Mouse (Mus musculus): Measurements from ENCODE around the gene Nfe2l1. TPM values are rescaled to one million over a fixed set of nuclear protein-coding genes. Genes with fewer than 3 reads are reported as not detected.
"Not testable (repeated sequence)": the region's sequence is repeated elsewhere in the genome, so short reads cannot be mapped to it uniquely, and the experiment has no call there.

Gene Nfe2l1
- total RNA-seq, 2 experiments from 2014 or later = 200 to 204 TPM

- no peak for DNase-seq (ENCODE audit: low spot score in 2 of 2)
Observed at GRCm38 (mm10) chr11:96786731-96787450, 42.9 kb downstream of the Nfe2l1 start.

GRCm38 (mm10) chr11:96784847-96785246, 44.9 kb downstream of the Nfe2l1 start:
- peak in 1 of 2 experiments; percentile 66 for DNase-seq (ENCODE audit: low spot score in 2 of 2)

DNA sequence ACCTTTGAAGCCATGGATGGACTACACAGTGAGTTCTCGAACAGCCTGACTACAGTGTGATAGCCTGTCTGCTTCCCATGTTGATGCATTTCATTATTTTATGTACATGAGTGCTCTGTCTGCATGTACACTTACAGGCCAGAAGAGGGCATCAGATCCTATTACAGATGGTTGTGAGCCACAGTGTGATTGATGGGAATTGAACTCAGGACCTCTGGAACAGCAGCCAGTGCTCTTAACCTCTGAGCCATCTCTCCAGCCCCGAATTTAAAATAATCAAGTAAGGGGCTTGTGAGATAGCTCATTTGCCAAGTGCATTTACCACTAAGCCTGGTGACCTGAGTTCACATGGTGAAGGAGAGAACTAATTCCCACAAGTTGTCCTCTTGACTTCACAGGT, 48.3 kb downstream of the Nfe2l1 start:
- DNase-seq (ENCODE audit: low spot score in 2 of 2) = no peak

DNA sequence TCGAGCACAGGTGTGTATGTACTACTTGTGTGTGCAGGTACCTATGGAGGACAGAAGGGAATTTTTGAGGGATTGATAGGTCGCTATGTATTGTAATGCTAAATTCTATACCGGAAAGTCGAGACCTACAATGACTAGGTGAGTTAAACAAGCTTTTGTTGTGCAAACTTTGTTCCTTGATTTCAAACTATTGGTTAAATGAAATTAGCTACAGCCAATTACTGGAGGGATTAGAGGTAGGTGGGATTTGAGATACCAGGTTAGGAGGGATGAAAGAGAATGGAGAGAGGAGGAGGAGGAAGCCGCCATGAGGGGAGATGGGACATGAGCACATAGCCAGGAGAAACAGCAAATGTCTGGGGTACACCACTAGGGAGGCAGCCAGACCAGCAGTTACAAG, 49.5 kb downstream of the Nfe2l1 start:
- DNase-seq (ENCODE audit: low spot score in 2 of 2) = no peak

DNA sequence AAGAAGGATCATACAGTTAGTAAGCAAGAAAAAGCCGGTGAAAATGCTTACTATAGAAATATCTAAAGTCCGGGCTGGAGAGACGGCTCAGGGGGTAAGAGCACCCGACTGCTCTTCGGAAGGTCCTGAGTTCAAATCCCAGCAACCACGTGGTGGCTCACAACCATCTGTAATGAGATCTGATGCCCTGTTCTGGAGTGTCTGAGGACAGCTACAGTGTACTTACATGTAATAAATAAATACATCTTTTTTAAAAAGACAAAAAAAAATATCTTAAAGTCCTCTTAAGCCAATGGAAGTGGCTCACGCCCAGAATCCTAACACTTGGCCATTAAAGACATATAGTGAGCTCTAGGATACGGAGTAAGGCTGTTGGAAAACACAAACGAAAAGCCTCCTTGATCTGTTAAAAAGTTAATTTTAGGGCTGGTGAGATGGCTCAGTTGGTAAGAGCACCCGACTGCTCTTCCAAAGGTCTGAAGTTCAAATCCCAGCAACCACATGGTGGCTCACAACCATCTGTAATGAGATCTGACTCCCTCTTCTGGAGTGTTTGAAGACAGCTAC, 51.6 kb downstream of the Nfe2l1 start:
- DNase-seq (ENCODE audit: low spot score in 2 of 2) = not testable (repeated sequence)

- peak; percentile 98 to 100 for DNase-seq (ENCODE audit: low spot score in 2 of 2)
Observed at GRCm38 (mm10) chr11:96776968-96777962, 52.5 kb downstream of the Nfe2l1 start, which contains the start of gene Snx11. Gene Snx11, minus strand, starts transcription at chr11:96777559.

DNA sequence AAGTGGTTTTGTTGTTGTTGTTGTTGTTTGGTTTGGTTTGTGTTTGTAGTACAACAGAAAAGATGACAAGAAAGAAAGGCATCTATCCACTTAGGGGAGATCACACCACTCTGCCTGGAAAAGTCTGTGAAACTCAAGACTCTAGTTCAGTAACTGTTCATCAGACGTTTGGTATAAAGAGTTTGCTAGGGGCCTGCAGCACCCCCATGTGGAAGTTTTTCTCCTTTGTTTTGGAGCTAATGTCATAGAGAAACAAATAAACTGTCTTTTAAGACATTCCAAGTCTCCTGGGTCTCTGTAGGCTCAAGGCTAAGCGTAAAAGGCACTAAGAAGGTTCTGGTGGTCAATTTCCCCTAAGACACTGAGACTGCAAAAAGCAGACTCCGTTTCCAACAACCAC, 53.7 kb downstream of the Nfe2l1 start:
- no peak for DNase-seq (ENCODE audit: low spot score in 2 of 2)

- no peak for DNase-seq (ENCODE audit: low spot score in 2 of 2)
Observed at GRCm38 (mm10) chr11:96775665-96776064, 54.1 kb downstream of the Nfe2l1 start.

- no peak for DNase-seq (ENCODE audit: low spot score in 2 of 2)
Observed at GRCm38 (mm10) chr11:96775063-96775462, 54.7 kb downstream of the Nfe2l1 start.

DNA sequence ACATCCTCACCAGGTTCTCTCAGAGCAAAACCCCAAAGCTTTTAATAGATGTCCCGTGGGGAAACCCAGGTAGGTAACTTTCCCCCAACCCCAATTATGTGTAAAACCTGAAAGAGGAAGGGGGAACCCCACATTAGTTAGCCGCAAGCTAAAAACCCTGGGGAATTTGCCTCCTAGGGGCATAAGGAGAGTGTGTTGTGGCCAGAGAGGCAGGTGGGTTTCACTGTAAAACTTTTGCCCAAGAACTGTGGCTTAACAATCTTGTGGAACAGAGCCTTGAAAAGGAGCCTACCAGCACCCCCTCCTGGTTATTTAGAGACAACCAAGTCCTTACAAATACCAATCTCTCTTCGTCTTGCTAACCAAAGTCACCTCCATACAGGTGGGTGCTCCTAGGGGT, 55.2 kb downstream of the Nfe2l1 start:
- DNase-seq (ENCODE audit: low spot score in 2 of 2) = no peak

DNA sequence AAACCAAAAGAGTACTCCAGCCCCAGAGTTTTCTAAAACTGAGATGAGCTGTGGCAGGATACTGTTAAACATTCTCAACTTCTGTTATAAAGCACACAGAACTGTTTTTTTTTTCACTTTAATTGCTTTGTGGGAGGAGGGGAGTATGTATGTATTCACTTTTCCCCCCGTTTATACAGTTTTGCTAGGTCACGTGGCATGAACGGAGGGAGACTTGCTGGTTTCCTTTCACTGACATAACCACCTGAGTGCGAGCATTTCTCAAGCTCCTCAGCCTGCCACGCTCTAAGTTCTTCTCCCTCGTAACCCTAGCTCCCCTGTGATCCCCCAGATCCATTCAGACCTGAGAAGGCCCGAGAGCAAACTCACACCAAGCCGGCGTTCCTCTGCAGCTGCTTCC, 57.4 kb downstream of the Nfe2l1 start:
- no peak for DNase-seq (ENCODE audit: low spot score in 2 of 2)

- no peak for DNase-seq (ENCODE audit: low spot score in 2 of 2)
Observed at GRCm38 (mm10) chr11:96771274-96771975, 58.3 kb downstream of the Nfe2l1 start.

DNA sequence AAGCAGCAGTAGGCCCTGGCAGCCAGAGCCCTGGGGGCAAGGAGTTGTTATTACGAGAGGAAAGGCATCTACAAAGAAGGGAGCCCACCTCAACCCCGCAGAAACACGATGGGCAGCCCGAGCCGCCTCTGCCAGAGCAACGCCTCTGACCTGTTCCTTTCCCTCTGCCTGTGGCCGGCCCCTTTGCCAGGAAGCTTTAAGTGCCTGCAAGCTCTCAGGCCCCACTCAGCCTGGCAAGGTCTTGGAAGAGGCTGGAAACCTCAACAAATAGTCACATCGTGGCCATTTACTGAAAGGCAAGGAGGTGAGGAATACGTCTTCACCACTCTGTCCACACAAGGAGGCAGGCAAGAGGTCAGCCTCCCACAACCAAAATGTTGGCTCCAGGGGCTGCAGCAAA, 61.5 kb downstream of the Nfe2l1 start:
- DNase-seq (ENCODE audit: low spot score in 2 of 2) = no peak

Small RNAs within 50 kb of the gene (microRNA-seq; reads per million reads assigned to microRNA genes)
- gene Mir152 = 601 reads per million, percentile 70 among the genes with 10 or more reads in this experiment

Other genes with a start within 250 kb of the Nfe2l1 start
- 10 to 100 TPM; 14.0 to 15.3 TPM for gene Snx11, start 52.4 kb downstream of the Nfe2l1 start, total RNA-seq (2021)
- gene Cbx1, start 40.8 kb downstream of the Nfe2l1 start, total RNA-seq (2021) = 10 to 100 TPM; 68.9 to 71.8 TPM
- gene Copz2, start 19.9 kb upstream of the Nfe2l1 start, total RNA-seq (2021) = 10 to 100 TPM; 71.4 to 77.1 TPM
- 10 to 100 TPM; 39.2 to 45.1 TPM for gene Cdk5rap3, start 86.5 kb upstream of the Nfe2l1 start, total RNA-seq (2021)
- not detected for gene Prr15l, start 98.1 kb upstream of the Nfe2l1 start, total RNA-seq (2021)
- 1 to 10 TPM; 8.2 to 8.3 TPM for gene Pnpo, start 114.0 kb upstream of the Nfe2l1 start, total RNA-seq (2021)
- gene Sp2, start 153.0 kb upstream of the Nfe2l1 start, total RNA-seq (2021) = 10 to 100 TPM; 15.1 to 16.5 TPM
- gene Sp6, start 183.4 kb upstream of the Nfe2l1 start, total RNA-seq (2021) = under 1 TPM; 0.27 to 0.34 TPM
- 10 to 100 TPM; 12.2 to 15.8 TPM for gene Scrn2, start 200.0 kb upstream of the Nfe2l1 start, total RNA-seq (2021)
- gene Lrrc46, start 211.4 kb upstream of the Nfe2l1 start, total RNA-seq (2021) = under 1 TPM in 1 of 2 experiments, not detected in 1; 0.47 TPM
- 10 to 100 TPM; 56.4 to 59.2 TPM for gene Mrpl10, start 211.6 kb upstream of the Nfe2l1 start, total RNA-seq (2021)
- 1 to 10 TPM; 5.7 to 6.8 TPM for gene Osbpl7, start 220.7 kb upstream of the Nfe2l1 start, total RNA-seq (2021)